Mouse (Mus musculus) olfactory bulb, adult 2 months (tissue): ENCODE measurements around the gene Gpr142.

ENCODE experiments used
- CTCF ChIP-seq: fragments of 200-500 bp; IDR thresholded peaks from 2 replicates; pipeline ENCODE4 v1.5.1; 2012; ENCODE audit warnings: low read depth, mild to moderate bottlenecking, low read length, moderate library complexity; ENCODE audit not compliant: insufficient read depth
- POLR2A ChIP-seq: fragments of 200-500 bp; IDR thresholded peaks from 2 replicates; pipeline ENCODE4 v1.6.1; 2012; ENCODE audit warnings: mild to moderate bottlenecking, low read depth, low read length, moderate library complexity; ENCODE audit not compliant: insufficient read depth

- TF ChIP-seq CTCF, result no peak
- TF ChIP-seq POLR2A, result no peak
Observed at GRCm38 (mm10) chr11:114794691-114795090, 4.0 kb upstream of the Gpr142 start.
